Mouse (Mus musculus): ENCODE data around the gene Dhx32.
A peak's percentile ranks its signal among the peaks of the same experiment; 100 is the strongest.

Gene Dhx32

DNA sequence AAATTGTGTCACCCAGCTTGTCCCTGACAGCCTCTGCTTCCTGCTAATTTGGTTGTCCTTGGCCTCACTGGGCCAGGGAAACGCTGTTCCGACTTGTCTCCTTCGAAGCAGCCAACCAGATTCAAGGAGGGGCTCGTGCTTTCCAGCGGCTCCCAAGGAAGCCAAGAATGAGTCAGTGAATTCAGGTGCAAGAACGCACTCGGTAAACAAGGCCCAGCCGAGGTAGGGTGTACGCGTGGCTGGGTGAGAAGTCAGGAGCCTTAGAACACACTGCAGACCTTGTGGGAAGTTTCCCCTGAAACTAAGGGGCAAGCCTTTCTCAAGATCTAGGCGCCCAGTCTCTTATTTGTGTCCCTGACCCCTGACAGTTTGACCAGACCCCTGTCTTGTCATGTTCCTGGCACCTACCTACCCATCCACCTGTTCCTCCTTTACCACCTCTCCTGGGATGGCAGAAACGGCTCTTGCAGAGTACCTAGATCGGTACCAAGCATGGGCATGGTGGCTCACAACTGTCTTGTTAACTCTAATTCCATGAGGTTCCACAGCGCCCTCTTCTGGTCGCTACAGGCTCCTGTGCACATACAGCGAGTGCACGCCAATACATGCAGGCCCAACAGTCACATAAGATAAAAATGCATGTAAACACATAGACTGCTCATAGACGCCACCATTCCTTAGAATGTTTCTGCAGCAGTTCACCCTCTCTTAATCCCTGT, at the start of gene Dhx32:
Dhx32 (minus strand) TSS at position 10 of the 719 bp plus-strand sequence.
- DNase-seq (ENCODE audit: low spot score), result peak; percentile 21

DNA sequence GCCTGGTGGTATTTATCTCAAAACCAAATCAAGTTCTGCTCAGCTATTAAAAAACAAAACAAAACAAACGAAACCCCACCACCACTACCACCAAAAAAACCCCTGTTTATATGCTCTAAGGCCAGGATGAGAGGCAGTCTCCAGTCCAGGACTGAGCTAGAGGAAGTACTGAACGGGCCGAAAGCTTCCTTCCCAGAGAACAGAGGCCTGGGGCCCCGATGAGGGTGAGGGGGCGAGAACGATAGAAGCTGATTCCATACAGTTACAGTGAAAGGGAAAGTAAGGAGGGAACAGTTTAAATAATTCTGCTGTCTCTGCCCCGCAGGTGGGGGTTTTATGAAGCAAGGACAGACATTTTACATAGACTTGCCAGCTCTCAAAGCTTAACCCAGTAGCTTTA, 47.1 kb upstream of the Dhx32 start:
- no peak for DNase-seq (ENCODE audit: low spot score)

DNA sequence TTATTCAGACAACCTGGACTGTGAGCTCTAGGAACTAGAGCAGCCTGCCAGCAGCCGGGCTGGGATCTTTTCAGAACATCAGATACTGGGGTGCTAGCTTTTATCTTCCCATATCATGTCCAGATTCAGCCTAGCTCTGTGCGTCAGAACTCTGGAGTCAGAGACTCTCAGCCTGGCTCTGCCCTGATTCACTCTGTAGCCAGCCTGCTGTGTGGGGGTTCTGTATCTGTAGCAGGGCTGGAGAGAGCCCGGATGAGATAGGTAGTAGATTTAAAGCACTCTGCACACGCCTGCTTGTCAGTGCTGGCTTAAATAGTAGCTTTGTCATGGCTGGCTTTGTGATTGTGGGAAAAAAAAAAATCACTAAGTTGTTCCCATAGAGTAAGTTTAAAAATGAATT, 46.0 kb upstream of the Dhx32 start:
- no peak for DNase-seq (ENCODE audit: low spot score)

DNA sequence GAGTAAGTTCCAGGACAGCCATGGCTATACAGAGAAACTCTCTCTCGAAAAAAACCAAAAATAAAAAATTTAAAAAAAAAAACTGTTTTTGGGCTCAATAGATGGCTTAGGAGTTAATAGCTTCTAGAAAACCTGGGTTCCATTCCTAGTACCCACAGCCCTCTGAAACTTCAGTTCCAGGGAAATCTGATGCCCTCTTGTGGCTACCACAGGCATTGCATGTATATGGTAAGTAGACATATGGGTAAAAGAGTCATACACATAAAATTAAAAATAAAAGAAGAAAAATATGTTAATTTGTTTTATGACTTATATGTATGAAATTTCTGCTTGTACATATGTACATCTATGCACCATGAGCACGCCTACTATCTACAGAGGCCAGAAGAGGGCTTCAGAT, 42.1 kb upstream of the Dhx32 start:
- no peak for DNase-seq (ENCODE audit: low spot score)

DNA sequence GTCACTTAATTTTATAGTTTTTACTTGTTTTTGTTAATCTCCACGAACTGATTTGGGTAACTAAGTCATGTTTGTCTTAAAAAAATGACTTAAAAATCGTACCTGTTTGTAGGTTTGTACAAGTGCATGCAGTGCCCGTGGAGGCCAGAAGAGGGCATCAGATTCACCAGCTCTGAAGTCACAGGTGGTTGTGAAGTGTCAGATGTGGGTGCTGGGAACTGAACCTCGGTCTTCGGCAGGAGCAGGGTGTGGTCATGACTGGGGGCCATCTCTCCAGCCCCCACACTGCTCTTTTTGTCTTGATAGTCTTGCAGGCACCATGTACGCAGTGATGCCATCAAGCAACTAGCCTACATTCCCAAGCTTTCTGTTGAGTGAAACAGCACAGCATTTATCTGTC, 41.2 kb upstream of the Dhx32 start:
- DNase-seq (ENCODE audit: low spot score), result no peak

DNA sequence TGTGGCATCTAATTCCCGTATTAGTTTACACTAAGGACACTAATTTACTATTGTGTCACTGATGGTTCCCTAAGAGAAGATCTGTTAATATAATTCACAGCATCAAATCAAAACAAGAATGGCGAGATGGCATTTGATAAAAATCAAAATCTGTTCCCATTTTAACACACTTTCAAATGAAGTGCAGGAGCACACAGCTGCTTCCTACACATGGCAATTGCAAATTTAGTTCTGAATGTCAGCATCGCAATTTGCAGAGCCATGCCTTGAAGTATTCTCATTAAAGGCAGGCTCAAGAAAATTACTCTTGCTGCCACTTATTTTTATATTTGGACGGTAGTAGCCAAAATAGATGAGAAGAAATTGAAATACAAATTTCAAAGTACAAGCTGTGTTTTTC, 30.8 kb upstream of the Dhx32 start:
- DNase-seq (ENCODE audit: low spot score), result no peak

DNA sequence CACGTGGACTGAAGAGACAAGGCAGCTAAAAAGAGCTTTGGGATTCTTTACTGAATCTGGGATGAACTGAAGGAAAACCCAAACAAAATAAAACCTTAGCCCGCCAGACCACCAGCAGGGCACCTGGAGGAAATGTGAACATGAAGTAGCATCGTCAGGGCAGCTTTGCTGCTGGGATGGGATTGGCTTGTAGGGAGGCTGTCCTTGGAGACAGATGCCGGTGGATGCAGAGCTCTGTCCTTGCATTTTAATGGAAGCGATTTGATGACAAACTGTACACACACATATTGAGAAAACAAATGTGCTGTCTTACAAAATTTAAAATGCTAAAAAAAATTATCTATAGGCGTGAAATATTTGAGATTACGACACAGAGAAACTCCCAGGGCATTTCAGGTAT, 30.4 kb upstream of the Dhx32 start:
- DNase-seq (ENCODE audit: low spot score), result no peak

DNA sequence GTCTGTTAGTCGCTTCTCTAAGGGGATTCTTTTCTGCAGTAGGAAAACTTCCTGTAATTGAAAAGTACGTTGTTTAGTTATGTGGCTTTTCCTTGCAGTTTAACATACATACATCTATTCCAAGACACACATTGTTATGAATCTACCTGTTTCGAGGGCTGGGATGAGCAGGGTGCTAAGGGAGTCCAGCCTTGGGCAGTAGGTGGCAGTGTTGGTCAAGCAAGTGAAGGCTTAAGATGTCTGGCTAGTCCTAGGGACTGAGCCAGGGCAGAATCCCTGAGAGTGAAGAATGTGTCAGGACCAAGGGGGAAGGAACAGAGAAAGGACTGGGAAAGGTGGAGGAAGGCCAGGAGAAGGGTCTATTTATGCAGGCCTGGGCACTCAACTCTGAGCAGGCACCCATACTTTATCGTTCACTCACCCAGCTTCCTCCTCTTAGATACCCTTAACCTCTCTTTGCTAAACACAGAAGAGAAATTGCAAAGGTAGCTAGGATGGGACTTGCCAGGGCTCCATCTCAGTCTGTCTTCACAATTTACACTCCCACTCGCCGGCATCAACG, 23.2 kb upstream of the Dhx32 start:
- DNase-seq (ENCODE audit: low spot score), result peak; percentile 37

DNA sequence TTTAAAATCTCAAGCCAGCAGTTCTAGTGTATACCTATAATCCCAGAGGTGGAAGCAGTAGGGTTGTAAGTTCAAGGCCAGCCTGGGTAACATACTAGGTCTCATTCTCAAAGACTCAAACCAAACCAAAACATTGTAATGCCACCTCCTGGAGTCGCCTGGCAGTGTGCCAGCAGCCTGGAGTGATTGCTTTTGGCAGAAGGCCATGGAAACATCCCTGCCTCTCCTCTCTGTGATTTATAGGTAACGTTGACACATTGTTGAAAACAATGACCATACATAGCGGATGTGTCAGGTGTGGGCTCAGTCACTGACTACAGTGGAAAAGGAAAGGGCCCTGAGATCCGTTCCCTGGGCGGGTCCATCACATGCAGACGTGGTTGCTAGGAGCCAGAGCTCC, 19.3 kb upstream of the Dhx32 start:
- DNase-seq (ENCODE audit: low spot score), result no peak

DNA sequence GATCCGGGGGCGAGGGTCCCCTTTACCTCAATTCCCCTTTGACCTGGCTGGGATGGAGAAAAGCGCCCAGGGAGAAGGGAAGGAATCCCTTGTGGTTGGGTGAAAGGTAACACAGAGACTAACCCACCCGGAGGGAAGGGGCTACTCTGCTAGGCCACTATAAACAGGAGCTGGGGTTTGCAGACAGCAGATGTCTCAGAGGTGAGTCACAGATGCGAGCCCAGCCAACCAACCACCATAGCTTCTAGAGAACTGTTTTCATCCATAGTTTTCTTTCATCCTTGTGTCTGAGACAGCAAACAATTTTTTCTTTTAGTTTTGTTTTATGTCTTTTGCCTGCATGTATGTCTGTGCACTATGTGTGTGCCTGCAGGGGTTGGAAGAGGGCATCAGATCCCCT, 17.4 kb upstream of the Dhx32 start:
- DNase-seq (ENCODE audit: low spot score), result no peak

DNA sequence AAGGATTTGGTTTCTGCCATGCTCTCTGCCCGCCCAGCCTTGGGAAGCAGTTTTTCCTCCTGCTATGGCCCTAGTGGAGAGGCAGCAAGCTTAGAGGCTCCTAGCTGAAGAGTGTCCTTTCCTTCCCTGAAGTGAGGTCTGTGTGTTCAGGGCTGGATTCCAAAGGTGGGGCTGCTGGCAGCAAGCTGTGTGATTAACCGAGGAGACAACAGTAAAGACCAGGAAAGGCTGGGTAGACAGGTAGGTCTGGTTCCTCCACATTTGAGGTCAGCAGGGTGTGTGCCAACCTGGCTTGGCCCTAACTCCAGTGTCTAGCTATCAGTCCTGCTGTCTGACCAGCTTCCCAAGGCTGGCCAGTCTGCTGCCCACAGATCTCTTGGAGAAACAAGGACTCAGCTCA, 12.2 kb upstream of the Dhx32 start:
- DNase-seq (ENCODE audit: low spot score), result no peak

DNA sequence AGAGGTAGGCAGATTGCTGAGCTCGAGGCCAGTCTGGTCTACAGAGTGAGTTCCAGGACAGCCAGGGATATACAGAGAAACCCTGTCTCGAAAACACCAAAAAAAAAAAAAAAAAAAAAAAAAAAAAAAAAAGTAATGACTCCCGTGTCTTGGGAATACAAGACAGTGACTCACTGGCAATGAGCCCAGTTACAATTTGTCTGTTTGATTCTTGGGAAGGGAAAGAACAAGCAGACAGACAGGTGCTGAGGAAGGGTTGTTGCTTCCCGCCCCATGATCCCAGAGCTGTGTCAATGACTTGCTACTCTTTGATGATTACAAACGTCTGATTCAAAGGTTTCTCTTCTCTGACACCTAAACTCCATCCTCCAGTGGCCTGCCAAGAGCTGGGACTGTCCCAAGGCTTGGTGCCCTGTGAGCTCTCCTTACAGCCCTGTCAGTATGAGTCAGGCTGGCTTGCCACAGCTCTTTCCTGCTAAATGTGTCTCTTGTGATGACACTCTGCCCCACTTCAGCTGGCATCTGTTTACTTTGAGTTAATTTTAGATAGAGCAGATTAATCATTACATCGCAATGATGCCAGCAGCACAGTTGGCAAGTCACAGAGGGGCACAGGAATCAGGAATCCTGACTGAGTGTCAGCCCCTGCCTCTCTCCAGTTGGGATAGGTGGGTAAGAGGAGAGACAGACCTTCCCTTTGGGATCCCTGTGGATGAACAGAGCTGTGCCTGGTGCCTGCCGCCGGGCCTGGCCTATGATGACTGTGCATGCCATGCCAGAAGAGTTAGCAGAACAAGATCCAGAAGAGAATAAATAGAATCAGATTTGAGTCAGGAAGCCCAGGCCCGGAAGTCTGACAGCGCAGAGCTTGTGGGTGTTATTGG, 11.0 kb upstream of the Dhx32 start:
- no peak for DNase-seq (ENCODE audit: low spot score)

DNA sequence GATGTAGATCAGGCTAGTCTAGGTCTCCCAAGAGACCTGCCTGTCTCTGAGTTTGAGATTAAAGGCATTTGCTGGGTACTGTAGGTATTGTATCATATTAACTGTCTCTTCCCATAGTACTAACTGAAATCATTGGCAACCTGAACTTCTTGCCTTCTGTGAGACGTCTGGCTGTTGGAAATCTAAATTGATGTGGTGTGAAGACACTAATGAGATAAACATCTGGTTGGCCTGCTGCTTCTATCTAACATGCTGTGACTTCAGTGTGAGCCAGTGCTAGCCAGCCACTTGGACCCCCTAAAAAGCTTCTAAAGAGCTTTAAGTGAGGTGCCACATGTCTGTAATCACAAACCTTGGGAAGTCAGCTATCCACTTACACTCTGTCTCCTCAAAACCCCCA, 10.2 kb upstream of the Dhx32 start:
- DNase-seq (ENCODE audit: low spot score), result no peak

DNA sequence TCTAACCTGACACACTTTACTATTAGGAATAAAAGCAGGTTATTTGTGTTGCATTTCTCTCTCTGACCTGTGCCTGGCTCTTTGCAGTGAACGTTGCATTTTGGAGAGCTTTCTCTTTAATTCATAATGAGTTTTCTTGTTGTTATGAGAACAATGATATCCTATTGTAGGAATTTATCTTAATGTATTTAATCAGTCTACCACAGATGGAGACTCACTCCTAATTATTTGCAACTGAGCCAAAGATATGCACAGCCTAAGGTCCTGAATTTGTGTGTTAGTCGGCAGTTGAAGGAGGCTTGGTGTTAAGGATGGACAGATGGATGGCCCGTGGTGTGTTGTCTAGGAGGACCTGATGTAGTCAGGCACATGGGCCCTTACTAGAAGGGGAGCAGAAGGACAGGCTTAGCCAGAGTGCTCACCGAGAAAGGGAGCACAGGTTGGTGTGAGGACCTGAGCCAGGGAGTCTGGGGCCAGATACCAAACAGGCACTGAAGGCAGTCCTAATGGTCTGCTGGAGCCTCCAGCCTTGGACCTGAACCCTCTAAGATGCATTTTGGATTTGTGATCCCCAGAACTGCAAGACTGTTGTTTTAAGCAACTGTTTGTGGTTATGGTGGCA, 8.2 kb upstream of the Dhx32 start:
- DNase-seq (ENCODE audit: low spot score), result no peak

DNA sequence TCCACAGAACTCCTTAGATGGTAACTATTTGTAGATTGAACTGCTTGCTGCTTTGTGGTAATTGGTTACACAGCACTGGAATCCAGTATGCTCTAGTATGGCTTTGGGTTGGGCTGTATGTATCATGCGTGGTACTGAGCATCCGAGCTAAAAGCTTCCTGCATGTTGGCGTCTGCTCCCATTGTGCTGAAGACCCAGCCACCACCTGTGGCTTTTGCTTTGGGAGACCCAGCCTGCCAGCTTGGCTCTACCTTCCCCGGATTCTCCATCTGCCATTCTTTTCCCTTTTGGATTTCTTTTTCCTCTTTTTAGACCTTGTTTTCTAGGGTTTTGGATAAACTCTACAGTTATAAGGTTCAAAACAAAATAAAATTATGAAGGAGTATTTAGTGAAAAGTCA, 7.6 kb upstream of the Dhx32 start:
- DNase-seq (ENCODE audit: low spot score), result no peak

DNA sequence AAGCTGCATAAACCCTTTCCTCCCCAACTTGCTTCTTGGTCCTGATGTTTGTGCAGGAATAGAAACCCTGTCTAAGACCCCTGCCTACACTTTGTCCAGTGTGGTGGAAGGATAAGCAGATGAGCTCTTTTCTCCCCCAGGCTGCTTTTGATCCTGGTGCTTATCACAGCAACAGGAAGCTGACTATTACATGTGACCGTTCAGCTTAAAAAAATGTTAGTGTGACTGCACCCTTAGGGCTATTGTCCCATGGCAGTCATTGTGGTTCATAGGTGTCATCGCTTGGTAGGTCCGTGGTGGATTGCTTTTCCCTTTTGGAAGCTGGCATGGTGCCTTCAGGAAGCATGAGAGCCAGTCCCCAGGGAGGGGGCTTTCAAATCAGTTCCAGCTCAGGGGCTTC, 5.6 kb upstream of the Dhx32 start:
- DNase-seq (ENCODE audit: low spot score), result no peak

DNA sequence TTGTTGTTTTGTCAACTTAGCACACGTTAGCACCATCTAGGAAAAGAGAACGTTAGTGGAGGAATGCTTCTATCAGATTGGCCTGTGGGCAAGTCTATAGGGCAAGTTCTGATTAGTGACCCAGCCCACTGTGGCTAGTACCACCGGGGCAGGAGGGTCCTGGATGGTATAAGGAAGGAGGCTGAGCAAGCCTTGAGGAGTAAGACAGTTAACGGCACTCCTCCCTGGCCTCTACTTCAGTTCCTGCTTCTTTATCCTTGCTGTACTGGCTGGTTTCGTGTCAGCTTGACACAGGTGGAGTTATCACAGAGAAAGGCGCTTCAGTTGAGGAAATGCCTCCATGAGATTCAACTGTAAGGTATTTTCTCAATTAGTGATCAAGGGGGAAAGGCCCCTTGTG, 5.0 kb upstream of the Dhx32 start:
- no peak for DNase-seq (ENCODE audit: low spot score)

DNA sequence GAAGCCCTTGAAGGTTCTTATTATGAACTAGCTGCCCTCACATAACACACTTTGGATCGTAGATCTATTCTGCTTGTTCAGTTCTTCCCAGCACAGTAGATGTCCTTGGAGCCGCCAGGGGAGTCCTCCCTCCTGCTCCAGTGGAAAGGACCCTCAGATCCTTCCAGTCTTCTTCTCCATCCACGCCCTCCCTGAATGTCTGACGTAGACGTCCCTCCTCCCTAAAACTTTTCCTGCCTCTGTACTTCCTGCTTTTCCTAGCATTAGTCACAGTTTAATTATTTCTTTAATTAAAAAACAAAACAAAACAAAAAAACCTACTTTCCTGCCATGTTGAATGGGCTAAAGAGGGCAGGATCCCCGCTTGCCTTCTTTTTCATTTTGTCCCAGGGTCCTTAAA, 535 bp downstream of the Dhx32 start:
- DNase-seq (ENCODE audit: low spot score), result no peak

DNA sequence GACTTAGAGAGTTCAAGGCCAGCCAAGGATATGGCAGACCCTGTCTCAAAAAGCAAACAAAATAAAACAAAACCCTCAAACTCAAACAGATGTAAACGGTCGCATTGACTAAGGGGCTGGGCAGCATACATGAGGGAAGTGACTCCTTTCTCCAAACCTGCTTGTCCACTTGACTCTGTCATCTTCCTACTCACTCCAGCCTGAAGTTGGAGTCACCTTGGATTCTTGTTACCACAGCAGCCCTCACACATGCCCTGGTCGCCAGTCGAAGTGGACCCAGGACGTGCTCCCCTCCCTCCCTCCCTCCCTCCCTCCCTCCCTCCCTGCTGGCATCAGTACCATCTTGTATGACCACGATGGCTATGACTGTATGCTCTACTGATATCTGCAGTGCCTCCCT, 943 bp downstream of the Dhx32 start:
- DNase-seq (ENCODE audit: low spot score), result no peak

DNA sequence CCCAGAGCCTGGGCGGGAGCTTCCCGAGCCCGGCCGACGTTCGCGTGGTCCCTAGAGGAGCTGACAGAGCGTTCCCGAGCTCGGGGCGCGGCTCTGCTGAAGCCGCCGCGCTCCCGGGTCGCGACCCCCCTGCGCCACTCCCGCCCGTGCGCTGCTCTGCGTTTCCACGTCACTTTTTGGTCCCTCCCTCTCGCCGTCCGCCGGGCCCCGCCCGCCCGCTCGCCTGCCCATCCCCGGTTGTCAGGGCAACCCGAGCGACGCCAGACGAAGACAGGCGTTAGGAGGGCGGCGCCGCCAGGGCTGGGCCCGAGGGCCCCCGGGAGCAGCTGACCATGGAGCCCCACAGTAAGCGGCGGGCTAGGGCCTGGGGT, 5.9 kb downstream of the Dhx32 start, which contains the start of gene Fank1:
Fank1 (plus strand) TSS at position 236 of the 371 bp plus-strand sequence.
- DNase-seq (ENCODE audit: low spot score), result peak; percentile 52

DNA sequence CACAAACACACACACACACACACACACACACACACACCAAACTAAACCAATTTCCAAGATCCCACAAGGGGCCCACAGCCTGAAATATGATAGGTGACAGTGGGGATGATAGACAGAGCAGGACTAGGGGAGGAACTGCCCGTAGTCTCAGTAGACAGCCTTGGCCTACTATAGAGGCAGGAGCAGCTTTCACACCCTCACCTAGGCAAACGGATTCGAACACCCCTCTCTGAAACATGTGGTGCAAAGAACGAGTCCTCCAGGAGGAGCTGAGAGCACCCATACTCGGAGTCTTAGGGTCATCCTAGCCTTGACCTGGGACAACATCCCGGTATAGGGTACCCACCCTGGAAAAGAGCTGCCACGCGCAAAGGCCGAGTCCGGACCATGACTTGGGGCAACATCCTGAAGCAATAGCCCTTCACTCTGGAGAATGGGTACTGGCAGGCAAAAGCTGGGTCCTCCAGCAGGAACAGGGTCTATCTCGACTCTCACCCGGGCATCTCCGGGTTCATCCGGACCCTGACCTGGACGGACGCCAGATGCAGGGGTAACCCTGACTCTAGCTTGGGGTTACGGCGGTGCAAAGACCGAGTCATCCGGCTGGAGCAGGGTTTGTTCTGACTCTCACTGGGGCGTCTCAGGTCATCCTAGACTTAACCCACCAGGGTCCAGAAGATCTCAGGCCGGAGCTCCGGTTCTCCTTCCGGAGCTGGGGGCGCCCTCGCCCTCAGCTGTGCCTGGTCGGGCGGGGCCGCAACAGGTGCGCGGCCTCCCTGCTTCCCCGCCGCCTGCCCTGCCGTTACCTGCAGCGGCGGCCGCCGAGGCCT, 6.5 kb downstream of the Dhx32 start:
- peak; percentile 22 for DNase-seq (ENCODE audit: low spot score)

DNA sequence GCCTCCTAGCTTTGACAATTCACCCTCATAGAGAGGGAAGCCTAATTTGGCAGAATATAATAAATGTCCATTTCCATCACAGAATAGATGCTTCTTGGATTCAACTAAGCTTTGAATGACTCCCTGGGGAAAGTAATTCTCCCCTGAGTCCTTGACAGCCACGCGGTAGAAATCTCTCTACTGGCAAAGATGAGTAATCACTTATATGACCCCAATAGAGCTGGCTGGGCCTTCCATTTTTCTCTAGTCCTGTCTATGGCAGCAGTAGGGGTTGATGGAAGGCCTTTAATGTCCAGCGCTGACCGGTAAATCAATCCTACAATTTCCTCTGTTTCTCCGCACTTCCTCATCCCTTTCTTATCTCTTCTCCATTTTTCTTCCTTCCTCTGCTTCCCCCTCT, 7.3 kb downstream of the Dhx32 start:
- no peak for DNase-seq (ENCODE audit: low spot score)

All from ovary, postnatal 10 days (tissue).